Mouse (Mus musculus) stomach, postnatal 0 days (tissue): Measurements from ENCODE around the gene Ptprn. TPM values are rescaled to one million over a fixed set of nuclear protein-coding genes. Genes with fewer than 3 reads are reported as not detected.
A peak's percentile ranks its signal among the peaks of the same experiment; 100 is the strongest.

Experiments
- ATAC-seq: fragments of 200-750 bp; cut with Nextera tagmentation; 2 replicates; pipeline ENCODE4 v1.8.0; 2017; ENCODE audit not compliant: low FRiP score, low TSS enrichment
- DNase-seq: peaks from one replicate; pipeline ENCODE4 v3.0.0-alpha.2; 2016; ENCODE audit warnings: low spot score
- H3K27ac ChIP-seq: fragments of 300-500 bp; sonication (generic); replicated peaks from 2 replicates; pipeline ENCODE4 v1.5.1; 2014; ENCODE audit warnings: mild to moderate bottlenecking, control low read depth
- H3K27me3 ChIP-seq: fragments of 300-500 bp; sonication (generic); 2 replicates; pipeline ENCODE4 v1.6.1; 2014; ENCODE audit warnings: low read length; ENCODE audit not compliant: control insufficient read depth, insufficient read depth
- H3K36me3 ChIP-seq: fragments of 300-500 bp; sonication (generic); 2 replicates; pipeline ENCODE4 v1.6.1; 2014; ENCODE audit warnings: low read length, mixed read lengths; ENCODE audit not compliant: control insufficient read depth, insufficient read depth
- H3K4me1 ChIP-seq: fragments of 300-500 bp; sonication (generic); replicated peaks from 2 replicates; pipeline ENCODE4 v1.6.1; 2014; ENCODE audit warnings: antibody characterized with exemption; ENCODE audit not compliant: control insufficient read depth, insufficient read depth
- H3K4me2 ChIP-seq: fragments of 300-500 bp; sonication (generic); replicated peaks from 2 replicates; pipeline ENCODE4 v1.6.1; 2014; ENCODE audit warnings: low read depth, mild to moderate bottlenecking, control low read depth, moderate library complexity
- H3K4me3 ChIP-seq: fragments of 300-500 bp; sonication (generic); 2 replicates; pipeline ENCODE4 v1.5.1; 2014; ENCODE audit warnings: low read depth, low read length, control low read depth
- H3K9ac ChIP-seq: fragments of 300-500 bp; sonication (generic); 2 replicates; pipeline ENCODE4 v1.6.1; 2014; ENCODE audit warnings: mild to moderate bottlenecking, low read length, control low read depth, mixed read lengths
- H3K9me3 ChIP-seq: fragments of 300-500 bp; sonication (generic); 2 replicates; pipeline ENCODE4 v1.6.1; 2016; ENCODE audit warnings: low read length; ENCODE audit not compliant: control insufficient read depth
- CTCF ChIP-seq: IDR thresholded peaks from 2 replicates; pipeline ENCODE4 v1.5.1; 2016; ENCODE audit warnings: antibody characterized with exemption, low read depth, mild to moderate bottlenecking, moderate library complexity
- EP300 ChIP-seq: optimal IDR thresholded peaks from 2 replicates; pipeline ENCODE3; 2016; ENCODE audit warnings: antibody characterized with exemption
- WGBS: fragments of 180-500 bp; shearing (Covaris S2); extraction: QIAGEN DNeasy Blood & Tissue Kit; methylation state at CpG from one replicate; pipeline ENCODE4 v1.1.7; 2014; 5-methylcytosine and 5-hydroxymethylcytosine counted together
- polyA plus RNA-seq: library from polyadenylated mRNA; unstranded; fragments of >200 nt; fragmentation: Nextera tagmentation; extraction: Ambion mirVana; gene quantifications from 2 replicates; pipeline ENCODE4 v1.2.1, GENCODE M21; 2015

The Ptprn gene
- polyA plus RNA-seq, 1 experiment from 2014 or later: 2.5 TPM

- ATAC-seq (no peak), DNase-seq (peak; percentile 55)
- H3K4me3 ChIP-seq: no peak overlapping the region
- H3K27me3 ChIP-seq: no peaks in the 10 kb centered on the region
- H3K4me2 ChIP-seq: no peak overlapping the region
- H3K36me3 ChIP-seq: peaks cover 9% of the 10 kb centered on the region; the same call in 1 of the 2 replicates
- H3K4me1 ChIP-seq: peaks cover 2% of the 10 kb centered on the region; the same call in 1 of the 2 replicates
- WGBS: 45% methylated on average over 5 of the region's 5 CpGs
- peak; percentile 30 for TF ChIP-seq EP300
- TF ChIP-seq CTCF: no peak
- H3K9me3 ChIP-seq: no peaks in the 10 kb centered on the region
- H3K27ac ChIP-seq: peak overlapping the region; percentile 81
- H3K9ac ChIP-seq: no peak overlapping the region
These were observed 49.4 kb downstream of the Ptprn start for GRCm38 (mm10) chr1:75214886-75215285.

- no peaks in the 10 kb centered on the region for H3K27me3 ChIP-seq
- ATAC-seq: peak; percentile 82
- peak; percentile 81 for DNase-seq
- WGBS: 39% methylated on average over 2 of the region's 2 CpGs
- H3K4me1 ChIP-seq: peaks cover 2% of the 10 kb centered on the region; the same call in 1 of the 2 replicates
- H3K4me2 ChIP-seq: no peak overlapping the region
- TF ChIP-seq EP300 (no peak), CTCF (no peak)
- H3K9me3 ChIP-seq: no peaks in the 10 kb centered on the region
- H3K4me3 ChIP-seq: no peak overlapping the region
- peak overlapping the region; percentile 81 for H3K27ac ChIP-seq
- peaks cover 9% of the 10 kb centered on the region; the same call in 1 of the 2 replicates for H3K36me3 ChIP-seq
- no peak overlapping the region for H3K9ac ChIP-seq
These were observed 49.9 kb downstream of the Ptprn start for GRCm38 (mm10) chr1:75214442-75214841.

- H3K9ac ChIP-seq: no peak overlapping the region
- peaks cover 9% of the 10 kb centered on the region; the same call in 1 of the 2 replicates for H3K36me3 ChIP-seq
- 0 out of 2 replicates have a peak, but pooled peaks have one; percentile 8 for ATAC-seq
- peak overlapping the region; percentile 81 for H3K27ac ChIP-seq
- WGBS: 69% methylated on average over 7 of the region's 7 CpGs
- H3K4me2 ChIP-seq: no peak overlapping the region
- H3K27me3 ChIP-seq: no peaks in the 10 kb centered on the region
- peak; percentile 58 for DNase-seq
- peaks cover 2% of the 10 kb centered on the region; the same call in 1 of the 2 replicates for H3K4me1 ChIP-seq
- H3K4me3 ChIP-seq: no peak overlapping the region
- TF ChIP-seq EP300 (no peak), CTCF (no peak)
- no peaks in the 10 kb centered on the region for H3K9me3 ChIP-seq
These were observed 51.2 kb downstream of the Ptprn start for GRCm38 (mm10) chr1:75213096-75213495.

GRCm38 (mm10) chr1:75212542-75212941 is 51.8 kb downstream of the Ptprn start:
- Histone ChIP-seq H3K4me3 (no peak overlapping the region), H3K9me3 (no peaks in the 10 kb centered on the region), H3K27me3 (no peaks in the 10 kb centered on the region), H3K27ac (no peak overlapping the region), H3K9ac (no peak overlapping the region), H3K36me3 (peaks cover 9% of the 10 kb centered on the region; the same call in 1 of the 2 replicates), H3K4me2 (no peak overlapping the region), H3K4me1 (peaks cover 2% of the 10 kb centered on the region; the same call in 1 of the 2 replicates)
- DNase-seq: no peak
- no peak for ATAC-seq
- WGBS: 70% methylated on average over 4 of the region's 4 CpGs
- TF ChIP-seq EP300 (no peak), CTCF (no peak)

GRCm38 (mm10) chr1:75211141-75211708 is 53.1 kb downstream of the Ptprn start:
- no peaks in the 10 kb centered on the region for H3K9me3 ChIP-seq
- peak overlapping the region; percentile 95 for H3K4me2 ChIP-seq
- DNase-seq (no peak), ATAC-seq (no peak)
- TF ChIP-seq EP300 (no peak), CTCF (no peak)
- peaks cover 9% of the 10 kb centered on the region; the same call in 1 of the 2 replicates for H3K36me3 ChIP-seq
- peak overlapping the region; percentile 76 for H3K27ac ChIP-seq
- H3K9ac ChIP-seq: peak overlapping the region; percentile 96
- peak overlapping the region; percentile 91 for H3K4me3 ChIP-seq
- H3K27me3 ChIP-seq: no peaks in the 10 kb centered on the region
- 10% methylated on average over 17 of the region's 17 CpGs for WGBS
- H3K4me1 ChIP-seq: no peaks in the 10 kb centered on the region; the same call in 1 of the 2 replicates
